Mouse (Mus musculus) liver, embryonic 16.5 days (tissue): ENCODE measurements around the gene Cdc42ep4. TPM values are rescaled to one million over a fixed set of nuclear protein-coding genes. Genes with fewer than 3 reads are reported as not detected.
A peak's percentile ranks its signal among the peaks of the same experiment; 100 is the strongest.

Experiments used
- ATAC-seq: fragments of 200-750 bp; cut with Nextera tagmentation; 2 replicates; pipeline ENCODE4 v1.8.0; 2017; ENCODE audit warnings: low read depth, mild to moderate bottlenecking, moderate number of reproducible peaks, moderate library complexity
- H3K27ac ChIP-seq: fragments of 300-500 bp; sonication (generic); 2 replicates; pipeline ENCODE4 v1.5.1; 2014; ENCODE audit warnings: mild to moderate bottlenecking, low read length
- H3K27me3 ChIP-seq: fragments of 300-500 bp; sonication (generic); 2 replicates; pipeline ENCODE4 v1.6.1; 2014; ENCODE audit warnings: low read depth, low read length, mixed read lengths; ENCODE audit not compliant: control insufficient read depth, insufficient read depth
- H3K36me3 ChIP-seq: fragments of 300-500 bp; sonication (generic); 2 replicates; pipeline ENCODE4 v1.6.1; 2014; ENCODE audit warnings: mild to moderate bottlenecking; ENCODE audit not compliant: control insufficient read depth, insufficient read depth
- H3K4me1 ChIP-seq: fragments of 300-500 bp; sonication (generic); 2 replicates; pipeline ENCODE4 v1.6.1; 2014; ENCODE audit warnings: low read depth, low read length, mixed read lengths; ENCODE audit not compliant: control insufficient read depth
- H3K4me2 ChIP-seq: fragments of 300-500 bp; sonication (generic); 2 replicates; pipeline ENCODE4 v1.6.1; 2014; ENCODE audit warnings: low read depth, low read length, mixed read lengths
- H3K4me3 ChIP-seq: fragments of 300-500 bp; sonication (generic); 2 replicates; pipeline ENCODE4 v1.5.1; 2014; ENCODE audit warnings: low read depth, mild to moderate bottlenecking, low read length
- H3K9ac ChIP-seq: fragments of 300-500 bp; sonication (generic); 2 replicates; pipeline ENCODE4 v1.6.1; 2014; ENCODE audit warnings: low read depth, low read length
- H3K9me3 ChIP-seq: fragments of 300-500 bp; sonication (generic); replicated peaks from 2 replicates; pipeline ENCODE4 v1.6.1; 2016; ENCODE audit warnings: low read length; ENCODE audit not compliant: control insufficient read depth
- WGBS: fragments of 180-500 bp; shearing (Covaris S2); extraction: QIAGEN DNeasy Blood & Tissue Kit; methylation state at CpG from one replicate; pipeline ENCODE4 v1.1.7; 2014; ENCODE audit not compliant: insufficient replicate concordance; 5-methylcytosine and 5-hydroxymethylcytosine counted together
- polyA plus RNA-seq: library from polyadenylated mRNA; unstranded; fragments of >200 nt; fragmentation: Nextera tagmentation; extraction: Ambion mirVana; gene quantifications from 2 replicates; pipeline ENCODE4 v1.2.1, GENCODE M21; 2015

Gene Cdc42ep4
- polyA plus RNA-seq, 1 experiment from 2014 or later = 18.4 TPM

DNA sequence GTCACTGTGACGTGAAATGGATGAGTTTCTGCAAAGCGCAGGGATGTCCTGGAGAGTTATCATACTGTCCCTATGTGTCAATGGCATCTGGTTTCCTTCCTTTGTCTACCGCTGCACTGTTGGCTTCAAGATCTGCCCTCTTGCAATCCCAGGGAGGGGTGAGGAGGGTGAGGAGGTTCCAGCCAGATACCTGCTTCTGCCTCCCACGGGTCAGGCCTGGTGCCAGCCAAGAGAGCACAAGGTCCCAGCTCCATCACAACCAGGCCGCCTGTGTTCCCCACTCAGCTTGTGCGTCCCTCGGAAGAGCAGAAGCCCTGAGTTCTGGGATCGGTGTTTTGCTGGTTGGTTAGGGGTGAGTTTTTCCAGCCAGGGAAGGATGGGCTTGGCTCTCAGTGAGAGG is 15.6 kb upstream of the Cdc42ep4 start:
- H3K27me3 ChIP-seq = no peaks in the 10 kb centered on the region
- H3K4me2 ChIP-seq = no peak overlapping the region
- peaks cover 29% of the 10 kb centered on the region for H3K4me1 ChIP-seq
- no peaks in the 10 kb centered on the region for H3K36me3 ChIP-seq
- H3K9ac ChIP-seq = no peak overlapping the region
- no peaks in the 10 kb centered on the region for H3K9me3 ChIP-seq
- 54% methylated on average over 8 of the region's 8 CpGs for WGBS
- no peak overlapping the region for H3K4me3 ChIP-seq
- ATAC-seq = no peak
- no peak overlapping the region for H3K27ac ChIP-seq

- no peaks in the 10 kb centered on the region for H3K36me3 ChIP-seq
- no peak overlapping the region for H3K27ac ChIP-seq
- no peak overlapping the region for H3K4me2 ChIP-seq
- ATAC-seq = peak; percentile 12; the same call in 1 of the 2 replicates
- peaks cover 29% of the 10 kb centered on the region for H3K4me1 ChIP-seq
- H3K9me3 ChIP-seq = no peaks in the 10 kb centered on the region
- H3K4me3 ChIP-seq = no peak overlapping the region
- no peak overlapping the region for H3K9ac ChIP-seq
- H3K27me3 ChIP-seq = no peaks in the 10 kb centered on the region
- WGBS = 40% methylated on average over 10 of the region's 10 CpGs
Observed at GRCm38 (mm10) chr11:113766284-113766985, 14.8 kb upstream of the Cdc42ep4 start.

DNA sequence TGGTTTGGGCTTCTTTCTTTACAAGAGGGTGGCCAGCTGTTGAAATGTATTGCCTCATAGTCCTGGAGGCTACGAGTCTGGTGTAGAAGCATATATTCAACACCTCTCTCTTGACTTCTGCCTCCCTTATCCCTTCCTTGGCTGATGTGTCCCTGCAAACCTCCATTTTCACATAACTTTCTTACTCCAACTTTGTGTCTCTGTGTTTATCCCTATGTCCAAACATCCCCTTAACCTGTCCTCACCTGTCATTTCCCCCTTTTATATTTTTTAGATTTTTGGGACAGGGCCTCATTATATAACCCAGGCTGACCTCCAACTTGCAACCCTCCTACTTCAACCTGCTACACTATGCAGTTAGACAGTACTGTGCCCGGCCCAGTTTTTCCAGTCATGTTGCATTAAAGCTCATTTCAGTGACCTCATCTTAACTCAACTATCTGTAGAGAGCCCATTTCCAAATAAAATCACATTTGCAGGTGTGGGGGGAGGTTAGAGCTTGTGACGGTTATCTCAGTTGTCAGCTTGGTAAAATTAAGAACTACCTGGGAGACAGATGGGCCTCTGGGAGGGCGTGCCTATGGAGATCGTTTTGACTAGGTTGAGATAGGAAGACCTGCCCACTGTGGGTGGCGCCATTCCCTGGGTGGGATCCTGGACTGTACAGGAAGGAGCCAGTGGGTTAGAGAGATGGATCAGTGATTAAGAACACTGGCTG is 12.6 kb upstream of the Cdc42ep4 start:
- H3K36me3 ChIP-seq = no peaks in the 10 kb centered on the region
- H3K4me2 ChIP-seq = no peak overlapping the region
- H3K9me3 ChIP-seq = no peaks in the 10 kb centered on the region
- H3K9ac ChIP-seq = no peak overlapping the region
- H3K4me3 ChIP-seq = no peak overlapping the region
- peaks cover 29% of the 10 kb centered on the region for H3K4me1 ChIP-seq
- H3K27ac ChIP-seq = no peak overlapping the region
- peak; percentile 75 for ATAC-seq
- WGBS = 53% methylated on average over 6 of the region's 6 CpGs
- H3K27me3 ChIP-seq = no peaks in the 10 kb centered on the region

DNA sequence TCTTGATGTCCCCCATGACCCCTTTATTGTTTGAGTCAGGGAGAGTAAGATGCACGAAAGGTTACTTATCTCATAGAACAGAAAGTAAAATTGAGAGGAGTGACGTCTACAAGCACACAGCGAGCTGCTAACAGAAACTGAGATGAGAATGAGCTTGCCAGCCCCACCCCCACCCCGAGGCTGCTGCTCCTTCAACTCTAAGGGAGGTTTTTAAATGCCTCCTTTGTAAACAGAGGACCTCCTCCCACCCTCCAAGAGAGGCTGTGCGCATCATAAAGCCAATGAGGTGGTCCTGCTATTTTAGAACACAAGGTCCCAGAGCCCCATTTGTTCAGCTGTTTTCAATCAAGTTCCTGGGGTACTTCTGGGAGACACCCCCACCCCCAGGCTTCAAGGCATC is 11.8 kb upstream of the Cdc42ep4 start:
- no peak overlapping the region for H3K4me2 ChIP-seq
- H3K4me3 ChIP-seq = no peak overlapping the region
- no peak for ATAC-seq
- H3K9ac ChIP-seq = no peak overlapping the region
- H3K27ac ChIP-seq = no peak overlapping the region
- no peaks in the 10 kb centered on the region for H3K9me3 ChIP-seq
- peaks cover 29% of the 10 kb centered on the region for H3K4me1 ChIP-seq
- no peaks in the 10 kb centered on the region for H3K27me3 ChIP-seq
- no peaks in the 10 kb centered on the region for H3K36me3 ChIP-seq
- 22% methylated on average over 5 of the region's 5 CpGs for WGBS

- no peak overlapping the region for H3K4me3 ChIP-seq
- no peaks in the 10 kb centered on the region for H3K27me3 ChIP-seq
- 51% methylated on average over 8 of the region's 8 CpGs for WGBS
- peaks cover 29% of the 10 kb centered on the region for H3K4me1 ChIP-seq
- no peak for ATAC-seq
- no peak overlapping the region for H3K4me2 ChIP-seq
- no peaks in the 10 kb centered on the region for H3K9me3 ChIP-seq
- no peaks in the 10 kb centered on the region for H3K36me3 ChIP-seq
- H3K9ac ChIP-seq = no peak overlapping the region
- H3K27ac ChIP-seq = no peak overlapping the region
Observed at GRCm38 (mm10) chr11:113762136-113762797, 10.6 kb upstream of the Cdc42ep4 start.

- H3K4me2 ChIP-seq = no peak overlapping the region
- WGBS = 45% methylated on average over 7 of the region's 7 CpGs
- H3K27ac ChIP-seq = no peak overlapping the region
- H3K4me3 ChIP-seq = no peak overlapping the region
- no peaks in the 10 kb centered on the region for H3K27me3 ChIP-seq
- peaks cover 26% of the 10 kb centered on the region for H3K4me1 ChIP-seq
- ATAC-seq = 0 out of 2 replicates have a peak, but pooled peaks have one; percentile 25
- H3K9ac ChIP-seq = no peak overlapping the region
- no peaks in the 10 kb centered on the region for H3K9me3 ChIP-seq
- H3K36me3 ChIP-seq = no peaks in the 10 kb centered on the region
Observed at GRCm38 (mm10) chr11:113761646-113762045, 10.0 kb upstream of the Cdc42ep4 start.

DNA sequence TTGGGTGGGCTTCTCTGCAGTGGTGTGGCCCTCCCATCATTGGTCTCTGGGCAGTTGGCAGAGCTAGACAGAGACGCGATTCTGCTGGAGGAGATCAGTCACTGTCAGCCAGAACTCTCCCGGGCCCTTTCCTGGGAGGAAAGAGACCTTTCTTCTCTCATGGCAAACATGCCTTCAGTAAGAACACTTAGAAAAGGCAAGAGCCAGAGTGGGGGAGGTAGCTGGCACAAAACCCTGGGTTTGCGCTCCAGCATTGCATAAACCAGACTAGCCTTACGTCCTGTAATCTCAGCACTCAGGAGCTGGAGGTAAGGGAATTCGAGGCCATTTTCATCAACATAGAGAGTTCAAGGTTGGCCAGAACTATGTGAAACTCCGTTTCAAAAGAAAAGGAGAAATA is 8.8 kb upstream of the Cdc42ep4 start:
- H3K4me3 ChIP-seq = no peak overlapping the region
- no peaks in the 10 kb centered on the region for H3K36me3 ChIP-seq
- H3K4me2 ChIP-seq = no peak overlapping the region
- WGBS = 70% methylated on average over 7 of the region's 7 CpGs
- no peak overlapping the region for H3K9ac ChIP-seq
- H3K4me1 ChIP-seq = peaks cover 15% of the 10 kb centered on the region
- no peak overlapping the region for H3K27ac ChIP-seq
- no peaks in the 10 kb centered on the region for H3K27me3 ChIP-seq
- no peaks in the 10 kb centered on the region for H3K9me3 ChIP-seq
- no peak for ATAC-seq

DNA sequence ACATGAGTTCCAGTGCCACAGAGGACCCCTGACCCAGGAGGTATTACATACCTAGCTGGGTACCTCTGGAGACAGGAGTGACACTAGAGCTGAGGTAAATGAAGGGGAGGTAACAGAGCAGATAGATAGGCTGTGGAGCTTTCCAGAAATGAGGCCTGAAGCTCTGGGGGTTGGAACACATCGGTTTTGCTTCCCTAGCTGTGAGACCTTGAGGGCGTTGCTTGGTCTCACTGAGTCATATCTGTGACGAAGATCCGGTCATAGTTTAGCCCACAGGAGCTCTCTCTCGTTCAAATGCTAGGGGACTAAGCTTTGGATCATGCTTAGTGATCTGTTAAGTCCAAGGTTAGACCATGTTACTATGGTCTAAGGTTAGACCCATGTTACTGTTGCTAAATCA is 7.2 kb upstream of the Cdc42ep4 start:
- WGBS = 77% methylated on average over 5 of the region's 5 CpGs
- H3K4me3 ChIP-seq = no peak overlapping the region
- H3K4me2 ChIP-seq = no peak overlapping the region

GRCm38 (mm10) chr11:113756578-113756977 is 4.9 kb upstream of the Cdc42ep4 start:
- no peak overlapping the region for H3K4me3 ChIP-seq
- no peak overlapping the region for H3K9ac ChIP-seq
- H3K4me2 ChIP-seq = no peak overlapping the region
- H3K4me1 ChIP-seq = peaks cover 11% of the 10 kb centered on the region
- no peaks in the 10 kb centered on the region for H3K9me3 ChIP-seq
- 83% methylated on average over 12 of the region's 12 CpGs for WGBS
- no peak overlapping the region for H3K27ac ChIP-seq
- ATAC-seq = no peak
- H3K27me3 ChIP-seq = no peaks in the 10 kb centered on the region
- H3K36me3 ChIP-seq = no peaks in the 10 kb centered on the region

More for the DNA sequence above, 7.2 kb upstream of the Cdc42ep4 start:
- Histone ChIP-seq H3K9me3 (no peaks in the 10 kb centered on the region), H3K27ac (no peak overlapping the region), H3K27me3 (no peaks in the 10 kb centered on the region), H3K36me3 (no peaks in the 10 kb centered on the region), H3K4me1 (peaks cover 6% of the 10 kb centered on the region), H3K9ac (no peak overlapping the region)
- no peak for ATAC-seq
